Mouse (Mus musculus) testis, adult 2 months (tissue): ENCODE data around the gene Myh11.

Experiments
- CTCF ChIP-seq: fragments of 200-500 bp; IDR thresholded peaks from 2 replicates; pipeline ENCODE4 v1.5.1; 2012; ENCODE audit warnings: low read depth, mild to moderate bottlenecking, inconsistent platforms, low read length, moderate library complexity; ENCODE audit not compliant: control insufficient read depth, insufficient read depth, insufficient replicate concordance
- POLR2A ChIP-seq: fragments of 200-500 bp; IDR thresholded peaks from 2 replicates; pipeline ENCODE4 v1.6.1; 2012; ENCODE audit warnings: low read depth, mild to moderate bottlenecking, inconsistent platforms, low read length, moderate library complexity; ENCODE audit not compliant: control insufficient read depth

- no peak for TF ChIP-seq POLR2A
- no peak for TF ChIP-seq CTCF
Measured at GRCm38 (mm10) chr16:14320494-14320893, 29.3 kb upstream of the Myh11 start.
